Mouse (Mus musculus): Measurements from ENCODE around the gene Tk2. TPM values are rescaled to one million over a fixed set of nuclear protein-coding genes. Genes with fewer than 3 reads are reported as not detected.

Gene Tk2
- total RNA-seq, 4 experiments from 2014 or later, result 81.6 to 125 (median 103) TPM

DNA sequence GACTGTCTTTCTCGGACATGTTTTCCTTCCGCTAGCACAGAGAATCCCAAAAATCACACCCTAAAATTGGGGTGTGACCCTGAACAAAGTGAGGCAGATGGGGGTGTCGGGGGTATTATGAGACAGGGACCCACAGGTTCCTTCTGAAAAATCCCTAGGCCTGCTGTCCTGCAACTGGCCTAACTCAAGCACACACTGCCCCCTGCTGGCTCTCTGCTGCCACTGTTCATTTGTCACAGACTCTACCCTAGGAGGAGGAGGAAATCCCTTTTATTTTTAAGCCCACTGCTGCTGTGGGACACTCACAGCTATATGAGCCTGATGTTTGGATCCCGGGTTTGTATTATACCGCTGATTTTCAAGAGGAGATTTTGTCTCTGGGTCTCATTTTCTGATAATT lies 28.6 kb downstream of the Tk2 start:
- DNase-seq, result peak; percentile 47

DNA sequence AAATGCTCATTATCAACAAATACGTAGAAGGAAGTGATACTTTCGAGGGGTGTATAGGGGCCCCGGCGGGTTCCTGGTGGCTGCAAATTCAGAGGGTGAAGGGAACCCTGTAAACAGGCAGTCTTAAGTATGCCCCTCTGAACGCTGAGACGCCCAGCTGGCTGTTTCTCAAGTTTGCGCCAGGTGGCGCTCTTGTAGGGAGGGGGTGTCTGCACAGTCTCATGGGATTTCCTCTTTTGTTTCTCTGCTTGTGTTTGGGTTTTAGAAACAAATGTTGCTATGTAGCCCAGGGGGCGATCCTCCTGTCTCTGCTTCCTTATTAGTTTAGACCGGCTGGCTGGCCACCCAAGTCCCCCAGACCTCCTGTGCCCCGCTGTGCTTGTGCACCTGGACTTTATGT lies 29.3 kb downstream of the Tk2 start:
- DNase-seq, result no peak

DNA sequence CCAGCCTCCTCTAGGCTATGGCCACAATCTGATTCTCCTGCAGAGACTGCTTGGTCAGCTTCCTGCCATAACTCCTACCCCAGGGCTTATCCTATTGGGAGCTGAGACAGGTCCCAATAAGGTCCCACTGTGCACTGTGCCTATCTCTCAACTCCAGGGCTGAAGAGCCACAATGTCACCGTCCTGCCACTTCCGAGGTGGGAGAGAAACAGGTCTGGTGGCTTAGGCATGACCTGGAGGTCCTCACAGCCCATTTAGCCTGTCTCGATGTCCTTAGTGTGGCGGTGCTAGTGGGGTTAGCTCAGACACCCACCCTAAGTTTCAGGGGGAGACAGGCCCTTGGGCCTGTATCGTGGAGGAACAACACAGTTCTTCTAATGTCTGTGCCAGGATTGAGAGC lies 30.8 kb downstream of the Tk2 start:
- no peak for DNase-seq

DNA sequence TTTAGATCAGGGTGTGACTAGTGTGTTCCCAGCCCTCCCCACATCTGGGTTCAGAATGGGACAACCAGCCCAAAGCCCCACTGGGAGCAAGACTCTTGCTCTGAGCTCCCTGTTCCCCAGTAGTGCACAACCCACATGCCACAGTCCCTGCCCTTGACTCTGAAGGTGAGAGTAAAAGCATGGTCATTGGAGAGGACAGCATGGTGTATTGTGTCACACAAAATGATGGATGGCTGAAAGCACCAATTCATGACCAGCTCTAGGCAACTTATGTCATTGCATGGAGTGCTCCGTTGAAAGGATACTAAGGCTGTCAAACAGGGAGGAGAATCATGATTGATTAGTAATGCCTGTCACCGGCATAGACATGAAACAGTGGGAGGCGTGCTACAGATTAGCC lies 43.1 kb downstream of the Tk2 start:
- no peak for DNase-seq

DNA sequence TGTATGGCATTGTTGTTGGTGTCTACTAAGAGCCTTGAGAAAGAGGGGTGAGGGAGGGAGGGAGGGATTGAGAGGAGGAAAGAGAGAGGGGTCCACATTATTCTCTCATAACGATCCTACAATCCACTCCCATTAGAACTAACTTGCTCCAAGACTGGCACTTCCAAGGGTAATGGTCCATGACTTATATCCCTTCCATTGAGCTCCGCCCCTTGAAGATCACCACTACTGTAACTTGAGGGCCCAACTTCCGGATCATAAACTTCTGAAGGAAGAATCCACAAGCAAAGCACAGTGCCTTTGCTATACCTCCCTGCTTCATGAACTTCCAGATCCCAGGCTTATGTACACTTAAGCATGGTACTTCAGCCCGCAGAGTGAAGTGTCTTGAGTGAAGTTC lies 46.0 kb downstream of the Tk2 start:
- DNase-seq, result no peak

DNA sequence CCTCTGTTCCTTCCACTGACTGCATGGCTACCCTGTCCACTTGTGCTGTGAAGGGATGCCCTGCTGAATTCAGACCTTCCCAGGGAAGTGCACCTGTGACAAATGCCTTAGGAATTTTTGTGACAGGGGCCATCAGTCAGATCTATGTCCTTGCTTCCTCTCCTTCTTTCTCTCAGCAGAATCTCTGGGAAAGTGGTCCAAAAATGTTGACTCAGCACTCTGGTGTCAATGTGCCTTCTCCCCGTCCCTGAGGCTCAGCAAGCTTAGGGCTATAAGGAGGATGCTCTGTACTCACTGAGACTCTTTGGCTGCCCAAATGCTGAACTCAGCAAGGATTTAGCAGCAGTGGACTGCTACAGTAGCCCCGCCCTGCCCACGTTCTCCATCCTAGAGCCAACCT lies 46.7 kb downstream of the Tk2 start:
- no peak for DNase-seq

DNA sequence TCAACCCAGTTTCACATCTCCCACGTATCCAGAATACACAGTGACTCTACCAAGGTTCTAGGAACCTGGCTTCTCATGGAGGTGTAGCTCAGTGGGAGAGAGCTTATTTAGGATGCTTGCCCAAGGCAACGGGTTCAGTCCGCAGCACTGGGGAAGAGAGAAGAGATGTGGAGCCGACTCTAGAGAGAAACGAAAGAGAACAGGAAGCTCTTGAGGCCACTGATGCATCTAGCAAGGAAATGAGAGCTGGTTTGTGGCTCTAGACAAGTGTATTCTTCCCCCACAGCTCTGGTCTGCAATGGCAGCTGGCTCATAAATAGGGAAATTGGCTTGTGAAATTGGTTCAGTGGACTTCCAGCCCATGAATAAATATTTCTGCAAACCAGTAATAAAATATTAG lies 48.6 kb downstream of the Tk2 start:
- DNase-seq, result no peak

DNA sequence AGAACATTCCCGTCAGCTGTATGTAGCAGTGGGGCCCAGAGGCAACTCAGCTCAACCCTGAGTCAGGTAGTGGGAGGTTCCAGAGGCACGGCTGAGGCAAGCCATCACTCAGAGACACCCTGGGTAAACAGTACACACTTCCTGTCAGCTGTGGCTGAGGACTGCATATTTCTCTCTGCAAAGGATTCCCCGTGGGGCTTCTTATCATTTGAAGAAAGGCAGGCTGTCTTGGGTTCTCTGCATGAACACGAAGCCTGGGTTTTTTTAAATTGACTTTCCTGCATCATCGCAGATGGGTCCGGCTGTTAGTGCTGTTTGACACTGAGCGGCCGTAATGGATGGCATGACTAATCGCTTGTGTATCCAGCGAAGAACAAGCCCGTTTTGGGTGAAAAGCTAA lies 56.9 kb downstream of the Tk2 start:
- DNase-seq, result peak; percentile 37

DNA sequence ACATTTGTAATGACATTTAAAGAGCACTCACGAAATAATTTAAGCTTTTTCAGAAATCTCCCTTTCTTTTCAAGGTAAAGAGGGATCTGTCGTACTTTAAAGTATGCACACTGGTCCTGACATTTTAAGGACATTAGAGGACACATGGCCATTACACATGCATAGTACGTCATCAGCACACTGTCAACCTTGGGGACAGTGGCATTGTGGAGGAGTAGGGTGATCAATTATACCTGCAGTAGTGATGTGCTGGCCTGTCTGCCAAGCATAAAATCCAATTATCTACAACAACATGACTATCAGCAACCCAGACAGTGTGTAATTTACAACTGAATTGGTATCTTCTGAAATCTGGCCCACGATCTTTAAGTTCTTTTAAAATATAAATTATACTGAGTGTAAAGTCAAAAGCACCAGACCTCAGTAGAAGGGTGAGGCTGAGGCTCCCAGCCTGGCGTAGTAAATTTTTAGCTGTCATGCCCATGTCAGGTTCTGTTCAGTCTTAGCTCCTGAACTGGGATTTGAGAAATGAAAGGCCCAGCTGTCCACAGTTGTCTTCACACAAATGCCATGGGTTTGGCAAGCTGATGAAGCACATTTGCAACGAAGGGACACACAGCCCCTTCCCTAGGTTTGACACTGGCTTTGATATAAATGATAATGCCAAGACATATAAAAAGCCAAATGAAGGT lies 57.4 kb downstream of the Tk2 start:
- peak; percentile 62 for DNase-seq

DNA sequence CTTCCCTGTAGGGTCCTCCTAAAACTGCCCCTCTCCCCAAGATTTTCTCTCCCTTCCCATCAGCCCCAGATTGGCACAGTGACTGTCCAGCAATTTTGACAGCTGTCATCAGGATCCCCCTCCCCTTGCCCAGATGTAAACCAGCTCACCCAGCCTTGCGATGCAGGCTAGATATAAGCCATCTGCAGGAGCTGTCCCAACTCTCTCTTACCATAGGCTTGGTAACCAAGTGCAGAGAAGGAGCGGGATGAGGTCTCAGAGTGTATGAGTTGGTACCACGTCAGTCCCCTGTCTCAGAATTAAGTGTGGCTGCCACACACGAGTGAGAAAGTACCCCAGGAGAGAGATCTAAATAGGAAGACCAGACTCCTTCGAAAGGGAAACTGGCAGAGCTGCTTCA lies 59.9 kb downstream of the Tk2 start:
- DNase-seq, result no peak

DNA sequence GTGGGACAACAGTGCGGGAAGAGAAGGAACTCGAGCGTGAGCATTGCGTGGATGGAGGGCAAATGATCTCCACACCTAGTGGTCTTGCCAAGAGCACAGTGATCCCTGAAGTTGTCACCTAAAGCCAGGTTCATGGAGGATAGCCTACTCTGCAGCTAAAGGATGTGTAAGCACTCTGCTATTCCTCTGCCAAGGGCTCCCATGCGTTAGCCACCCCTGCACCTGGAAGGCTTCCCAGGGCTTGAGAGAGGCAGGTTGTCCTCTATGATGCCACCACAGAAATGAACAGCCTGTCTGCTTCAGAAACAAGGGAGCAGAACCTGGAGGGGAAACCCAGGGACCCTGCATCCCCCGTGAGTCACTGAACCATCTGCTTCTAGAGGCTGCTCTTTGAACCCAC lies 60.7 kb downstream of the Tk2 start:
- no peak for DNase-seq

DNA sequence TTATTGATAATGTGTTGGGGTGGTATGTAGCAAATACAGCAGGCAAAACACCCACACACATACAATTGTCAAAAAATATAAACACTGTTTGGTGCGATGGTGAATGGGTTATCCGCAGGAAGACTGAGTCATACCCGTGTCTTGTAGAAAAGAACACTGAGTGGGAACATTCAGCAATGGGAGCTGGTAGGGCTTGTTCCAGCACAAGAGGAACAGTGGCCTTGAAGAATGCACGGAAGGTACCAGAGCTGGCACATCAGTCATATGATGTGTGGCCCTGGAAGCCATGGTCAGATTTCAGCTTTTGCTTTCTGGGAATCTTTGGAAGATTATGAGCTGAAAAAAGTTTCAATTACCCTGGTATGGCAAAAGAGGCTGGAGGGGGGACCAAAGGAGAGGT lies 61.5 kb downstream of the Tk2 start:
- no peak for DNase-seq

DNA sequence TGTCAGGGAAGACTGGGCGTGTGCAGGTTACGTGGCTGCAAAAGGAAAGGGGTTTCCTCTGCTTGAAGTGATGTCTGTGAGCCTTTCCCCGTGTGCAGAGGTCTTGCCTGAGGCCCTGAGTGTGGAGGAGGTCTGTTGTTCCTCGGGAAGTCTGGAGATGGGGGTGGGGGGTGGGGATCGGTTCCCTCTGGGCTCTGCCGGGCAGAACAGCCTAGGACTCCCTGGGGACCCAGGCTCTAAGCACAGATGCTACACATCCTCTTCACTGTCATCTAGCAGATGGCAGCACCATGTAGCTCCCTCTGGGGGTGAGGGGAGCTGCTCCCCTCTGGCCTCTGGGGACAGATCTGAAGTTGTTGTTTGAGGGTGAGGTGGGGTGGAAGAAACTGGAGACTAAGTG lies 63.5 kb downstream of the Tk2 start:
- no peak for DNase-seq

DNA sequence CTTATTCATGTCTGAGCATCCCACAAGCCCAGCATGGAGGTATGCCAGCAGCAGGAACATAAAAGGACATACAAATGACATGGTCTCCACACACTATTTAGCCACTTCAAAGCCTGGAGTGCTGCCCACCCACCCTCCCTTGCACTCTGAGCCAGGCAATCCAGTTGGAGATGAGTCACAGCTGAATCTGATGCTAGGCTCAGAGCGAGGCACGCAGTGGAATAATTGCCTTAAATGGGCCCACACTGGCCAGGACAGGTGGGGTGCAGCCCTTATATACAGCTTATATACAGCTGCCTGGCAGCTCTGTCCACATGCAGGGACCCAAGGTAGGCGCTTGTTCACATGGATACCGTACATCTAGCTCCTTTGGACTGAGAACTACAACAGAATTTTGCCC lies 71.3 kb downstream of the Tk2 start:
- DNase-seq, result no peak

Other genes with a start within 250 kb of the Tk2 start
- gene Cdh5, start 146.9 kb downstream of the Tk2 start, total RNA-seq (2022), result 10 to 100 TPM; 35.5 to 62.6 (median 44.2) TPM
- gene Bean1, start 78.1 kb downstream of the Tk2 start, total RNA-seq (2022), result 10 to 100 TPM in 1 of 4 experiments, 1 to 10 TPM in 3; 3.3 to 10.8 (median 4.8) TPM
- 100 to 1,000 TPM in 2 of 4 experiments, 10 to 100 TPM in 2; 71.6 to 149 (median 92.8) TPM for gene Cklf, start 2.3 kb upstream of the Tk2 start, total RNA-seq (2022)
- gene Cmtm2a, start 44.6 kb upstream of the Tk2 start, total RNA-seq (2022), result under 1 TPM; 0.27 to 0.87 (median 0.59) TPM
- under 1 TPM in 2 of 4 experiments, not detected in 2; 0.24 to 0.43 TPM for gene Gm45711, start 61.5 kb upstream of the Tk2 start, total RNA-seq (2022)
- under 1 TPM in 3 of 4 experiments, not detected in 1; 0.24 to 0.40 (median 0.26) TPM for gene Cmtm1, start 61.6 kb upstream of the Tk2 start, total RNA-seq (2022)
- not detected for gene Gm11020, start 73.0 kb upstream of the Tk2 start, total RNA-seq (2022)
- gene Cmtm2b, start 73.7 kb upstream of the Tk2 start, total RNA-seq (2022), result 1 to 10 TPM in 1 of 4 experiments, under 1 TPM in 1, not detected in 2; 0.38 to 1.1 TPM
- gene Cmtm3, start 90.9 kb upstream of the Tk2 start, total RNA-seq (2022), result 100 to 1,000 TPM in 2 of 4 experiments, 10 to 100 TPM in 2; 54.3 to 135 (median 96.8) TPM
- 10 to 100 TPM; 41.3 to 57.6 (median 54.9) TPM for gene Cmtm4, start 147.2 kb upstream of the Tk2 start, total RNA-seq (2022)
- 100 to 1,000 TPM; 115 to 200 (median 123) TPM for gene Dync1li2, start 194.5 kb upstream of the Tk2 start, total RNA-seq (2022)

Data from adrenal gland, adult 8-10 months (tissue).